Mouse (Mus musculus): Measurements from ENCODE around the gene Wdr63. TPM values are rescaled to one million over a fixed set of nuclear protein-coding genes. Genes with fewer than 3 reads are reported as not detected.
A peak's percentile ranks its signal among the peaks of the same experiment; 100 is the strongest.

The Wdr63 gene
- polyA plus RNA-seq, 1 experiment: not detected

GRCm38 (mm10) chr3:146046076-146046475, 61.9 kb downstream of the Wdr63 start:
- H3K4me3 ChIP-seq (replicated peaks): no peak overlapping the region
- TF ChIP-seq GATA1 (IDR thresholded peaks at IDR 0.05; ENCODE audit: borderline replicate concordance, low read length) (no peak), FLI1 (IDR thresholded peaks at IDR 0.05; ENCODE audit: low read length) (no peak)
- peaks cover 19% of the 10 kb centered on the region for H3K4me1 ChIP-seq

DNA sequence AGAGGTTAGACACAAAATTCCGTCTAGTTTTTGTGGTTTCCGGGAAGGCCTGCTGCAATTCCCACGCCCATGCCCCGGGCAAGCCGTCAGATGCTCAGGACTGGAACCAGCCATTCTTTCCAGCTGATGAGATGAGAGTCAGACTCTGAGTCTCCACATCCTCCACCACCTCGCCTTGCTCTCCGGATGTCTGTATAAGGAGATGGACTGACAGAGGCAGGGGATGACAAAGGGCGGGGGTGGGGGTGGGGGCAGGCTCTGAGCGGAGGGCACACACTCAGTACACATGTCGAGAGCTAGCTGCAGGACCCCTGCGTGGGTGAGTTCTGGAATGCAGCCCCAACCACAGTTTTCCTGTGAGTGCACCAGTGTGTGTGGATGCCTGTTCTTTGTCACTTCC, 63.0 kb downstream of the Wdr63 start:
- TF ChIP-seq GATA1 (IDR thresholded peaks at IDR 0.05; ENCODE audit: borderline replicate concordance, low read length) (no peak), FLI1 (IDR thresholded peaks at IDR 0.05; ENCODE audit: low read length) (no peak)
- peaks cover 6% of the 10 kb centered on the region; the same call in 1 of the 2 replicates for H3K9me3 ChIP-seq
- H3K36me3 ChIP-seq (replicated peaks; ENCODE audit: low read length): no peaks in the 10 kb centered on the region
- peaks cover 19% of the 10 kb centered on the region for H3K4me1 ChIP-seq
- peaks cover 7% of the 10 kb centered on the region for H3K27me3 ChIP-seq (replicated peaks)
- H3K4me3 ChIP-seq (replicated peaks): peak overlapping the region; percentile 57

More at GRCm38 (mm10) chr3:146046076-146046475, 61.9 kb downstream of the Wdr63 start:
- Histone ChIP-seq H3K27me3 (replicated peaks) (peaks cover 10% of the 10 kb centered on the region), H3K9me3 (peaks cover 3% of the 10 kb centered on the region; the same call in 1 of the 2 replicates), H3K36me3 (replicated peaks; ENCODE audit: low read length) (no peaks in the 10 kb centered on the region)

DNA sequence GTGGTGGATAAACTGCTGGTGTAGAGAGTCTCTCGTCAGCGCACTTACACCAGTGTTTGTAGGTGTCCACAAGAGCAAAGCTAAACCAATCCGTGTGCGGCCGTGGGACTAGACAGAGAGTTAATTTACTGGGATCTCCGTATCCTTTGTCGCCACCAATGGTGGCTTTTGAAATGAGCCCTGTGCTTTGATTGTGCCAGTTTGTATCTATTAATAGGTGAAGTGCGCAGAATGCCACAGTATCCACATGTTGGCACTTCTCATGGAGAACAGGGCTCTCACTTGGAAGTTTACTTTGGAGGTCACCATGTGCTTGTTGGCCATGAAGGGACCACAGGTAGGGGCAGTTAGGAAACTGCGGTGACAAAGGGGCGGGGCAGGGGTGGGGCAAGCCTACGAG, 66.5 kb downstream of the Wdr63 start:
- TF ChIP-seq FLI1 (IDR thresholded peaks at IDR 0.05; ENCODE audit: low read length) (no peak), GATA1 (IDR thresholded peaks at IDR 0.05; ENCODE audit: borderline replicate concordance, low read length) (no peak)

DNA sequence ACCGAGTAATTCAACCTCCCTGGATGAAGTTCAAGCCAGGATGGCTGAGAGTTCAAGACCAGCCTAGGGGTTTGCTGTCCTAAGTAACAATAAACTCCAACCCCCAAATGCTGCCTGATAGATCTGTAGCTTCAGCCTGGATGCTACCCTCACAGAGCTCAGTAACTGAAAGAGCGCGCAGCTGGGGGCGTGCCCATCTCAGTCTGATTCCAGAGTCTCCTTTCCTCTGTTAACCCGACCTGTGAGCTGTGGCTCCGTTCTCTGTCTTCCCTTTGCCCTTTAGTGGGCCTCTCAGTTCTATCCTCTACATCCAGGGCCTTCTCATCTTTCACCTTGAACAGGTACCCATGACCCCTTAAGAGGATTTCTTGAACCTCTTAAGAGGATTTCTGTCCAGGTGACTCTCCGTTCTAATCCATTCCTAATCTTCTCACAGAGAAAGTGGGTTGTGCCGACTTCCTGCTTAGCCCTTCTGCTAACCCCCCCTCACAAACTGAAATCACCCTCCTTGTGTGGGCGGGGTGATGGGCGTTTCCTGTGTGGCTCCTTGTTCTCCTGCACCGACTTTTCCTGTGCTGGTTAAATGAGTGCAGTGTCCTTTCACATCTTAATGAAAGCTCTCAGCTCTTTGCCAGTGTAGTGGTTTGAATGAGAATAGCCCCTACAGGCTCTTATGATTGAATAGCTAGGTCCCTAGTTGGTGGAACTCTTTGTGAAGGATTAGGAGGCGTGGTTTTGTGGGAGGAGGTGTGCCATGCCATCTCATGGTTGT, 68.6 kb downstream of the Wdr63 start:
- Histone ChIP-seq H3K4me1 (peaks cover 11% of the 10 kb centered on the region; the same call in 1 of the 2 replicates), H3K4me3 (replicated peaks) (no peak overlapping the region), H3K36me3 (replicated peaks; ENCODE audit: low read length) (no peaks in the 10 kb centered on the region), H3K27me3 (replicated peaks) (peaks cover 6% of the 10 kb centered on the region), H3K9me3 (peaks cover 16% of the 10 kb centered on the region)
- TF ChIP-seq FLI1 (IDR thresholded peaks at IDR 0.05; ENCODE audit: low read length) (no peak), GATA1 (IDR thresholded peaks at IDR 0.05; ENCODE audit: borderline replicate concordance, low read length) (no peak)

More for the DNA sequence above, 66.5 kb downstream of the Wdr63 start:
- peaks cover 6% of the 10 kb centered on the region for H3K27me3 ChIP-seq (replicated peaks)
- no peak overlapping the region for H3K4me3 ChIP-seq (replicated peaks)
- peaks cover 20% of the 10 kb centered on the region for H3K4me1 ChIP-seq
- peaks cover 16% of the 10 kb centered on the region for H3K9me3 ChIP-seq
- no peaks in the 10 kb centered on the region for H3K36me3 ChIP-seq (replicated peaks; ENCODE audit: low read length)

DNA sequence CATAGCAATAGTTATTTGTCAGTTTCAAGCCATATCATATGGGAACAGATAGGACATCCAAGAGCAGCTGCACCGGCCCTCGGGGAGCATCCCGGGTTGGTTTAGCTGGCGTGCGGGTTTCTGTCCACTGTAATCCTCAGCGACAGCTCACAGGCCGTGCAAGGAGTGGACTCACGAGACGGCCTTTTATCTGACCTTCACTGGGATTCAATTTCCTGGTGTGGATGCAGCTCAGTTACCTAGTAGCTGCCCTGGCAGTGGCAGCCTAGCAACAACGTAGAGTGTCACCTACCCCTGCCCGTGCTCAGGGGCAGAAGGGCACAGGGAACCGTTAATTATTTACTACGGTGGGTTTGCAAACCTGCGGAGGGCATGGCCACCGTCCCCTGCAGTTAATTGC, 70.0 kb downstream of the Wdr63 start:
- Histone ChIP-seq H3K4me1 (peaks cover 11% of the 10 kb centered on the region; the same call in 1 of the 2 replicates), H3K4me3 (replicated peaks) (no peak overlapping the region), H3K9me3 (peaks cover 20% of the 10 kb centered on the region)

DNA sequence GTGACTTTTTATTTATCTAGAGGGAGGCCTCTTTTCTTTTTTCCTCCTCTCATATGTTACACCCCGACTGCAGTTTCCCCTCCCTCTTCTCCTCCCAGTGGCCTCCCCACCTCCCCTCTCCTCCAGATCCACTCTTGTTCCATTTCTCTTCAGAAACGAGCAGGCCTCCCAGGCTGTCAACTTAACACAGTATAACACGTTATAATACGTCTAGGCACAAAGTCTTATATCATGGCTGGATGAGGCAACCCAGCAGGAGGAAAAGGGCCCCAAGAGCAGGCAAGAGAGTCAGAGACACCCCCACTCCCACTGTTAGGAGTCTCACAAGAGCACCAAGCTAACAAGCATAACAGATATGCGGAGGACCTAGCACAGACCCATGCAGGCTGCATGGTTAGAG, 75.0 kb downstream of the Wdr63 start:
- no peaks in the 10 kb centered on the region for H3K36me3 ChIP-seq (replicated peaks; ENCODE audit: low read length)
- peaks cover 11% of the 10 kb centered on the region for H3K9me3 ChIP-seq
- peaks cover 4% of the 10 kb centered on the region for H3K27me3 ChIP-seq (replicated peaks)
- no peak overlapping the region for H3K4me3 ChIP-seq (replicated peaks)
- peaks cover 5% of the 10 kb centered on the region for H3K4me1 ChIP-seq
- TF ChIP-seq GATA1 (IDR thresholded peaks at IDR 0.05; ENCODE audit: borderline replicate concordance, low read length) (no peak), FLI1 (IDR thresholded peaks at IDR 0.05; ENCODE audit: low read length) (no peak)

More for the DNA sequence above, 70.0 kb downstream of the Wdr63 start:
- peaks cover 6% of the 10 kb centered on the region for H3K27me3 ChIP-seq (replicated peaks)
- TF ChIP-seq GATA1 (IDR thresholded peaks at IDR 0.05; ENCODE audit: borderline replicate concordance, low read length): no peak
- TF ChIP-seq FLI1 (IDR thresholded peaks at IDR 0.05; ENCODE audit: low read length): no peak
- H3K36me3 ChIP-seq (replicated peaks; ENCODE audit: low read length): no peaks in the 10 kb centered on the region

GRCm38 (mm10) chr3:146030255-146030836, 77.6 kb downstream of the Wdr63 start:
- Histone ChIP-seq H3K4me3 (replicated peaks) (no peak overlapping the region), H3K4me1 (peaks cover 5% of the 10 kb centered on the region), H3K36me3 (replicated peaks; ENCODE audit: low read length) (no peaks in the 10 kb centered on the region), H3K27me3 (replicated peaks) (peaks cover 1% of the 10 kb centered on the region), H3K9me3 (peaks cover 11% of the 10 kb centered on the region)
- TF ChIP-seq GATA1 (IDR thresholded peaks at IDR 0.05; ENCODE audit: borderline replicate concordance, low read length): no peak
- no peak for TF ChIP-seq FLI1 (IDR thresholded peaks at IDR 0.05; ENCODE audit: low read length)

- Histone ChIP-seq H3K9me3 (peaks cover 20% of the 10 kb centered on the region), H3K27me3 (replicated peaks) (peaks cover 1% of the 10 kb centered on the region), H3K36me3 (replicated peaks; ENCODE audit: low read length) (peaks cover 2% of the 10 kb centered on the region), H3K4me1 (peaks cover 5% of the 10 kb centered on the region), H3K4me3 (replicated peaks) (no peak overlapping the region)
- TF ChIP-seq FLI1 (IDR thresholded peaks at IDR 0.05; ENCODE audit: low read length): no peak
- no peak for TF ChIP-seq GATA1 (IDR thresholded peaks at IDR 0.05; ENCODE audit: borderline replicate concordance, low read length)
These were observed 78.7 kb downstream of the Wdr63 start for GRCm38 (mm10) chr3:146029234-146029633.

- peaks cover 20% of the 10 kb centered on the region for H3K9me3 ChIP-seq
- no peak for TF ChIP-seq FLI1 (IDR thresholded peaks at IDR 0.05; ENCODE audit: low read length)
- TF ChIP-seq GATA1 (IDR thresholded peaks at IDR 0.05; ENCODE audit: borderline replicate concordance, low read length): no peak
- peaks cover 1% of the 10 kb centered on the region for H3K27me3 ChIP-seq (replicated peaks)
- H3K4me3 ChIP-seq (replicated peaks): no peak overlapping the region
- H3K4me1 ChIP-seq: peaks cover 5% of the 10 kb centered on the region
- peaks cover 2% of the 10 kb centered on the region for H3K36me3 ChIP-seq (replicated peaks; ENCODE audit: low read length)
These were observed 79.5 kb downstream of the Wdr63 start for GRCm38 (mm10) chr3:146028406-146028805.

- H3K27me3 ChIP-seq (replicated peaks): peaks cover 1% of the 10 kb centered on the region
- TF ChIP-seq FLI1 (IDR thresholded peaks at IDR 0.05; ENCODE audit: low read length) (no peak), GATA1 (IDR thresholded peaks at IDR 0.05; ENCODE audit: borderline replicate concordance, low read length) (no peak)
These were observed 80.8 kb downstream of the Wdr63 start for GRCm38 (mm10) chr3:146027116-146027515.

More at GRCm38 (mm10) chr3:146027116-146027515, 80.8 kb downstream of the Wdr63 start:
- H3K4me1 ChIP-seq: peaks cover 5% of the 10 kb centered on the region
- no peak overlapping the region for H3K4me3 ChIP-seq (replicated peaks)
- peaks cover 5% of the 10 kb centered on the region for H3K36me3 ChIP-seq (replicated peaks; ENCODE audit: low read length)
- peaks cover 13% of the 10 kb centered on the region for H3K9me3 ChIP-seq
